Mouse (Mus musculus) CD4-positive helper T cell, adult 2 months (primary cell): ENCODE results near the gene Nphs1.
A peak's percentile ranks its signal among the peaks of the same experiment; 100 is the strongest.

Experiments
- DNase-seq: peaks from one replicate; pipeline ENCODE4 v3.0.0-alpha.2; 2012; ENCODE audit warnings: low read depth, missing footprints, low spot score

The Nphs1 gene

DNA sequence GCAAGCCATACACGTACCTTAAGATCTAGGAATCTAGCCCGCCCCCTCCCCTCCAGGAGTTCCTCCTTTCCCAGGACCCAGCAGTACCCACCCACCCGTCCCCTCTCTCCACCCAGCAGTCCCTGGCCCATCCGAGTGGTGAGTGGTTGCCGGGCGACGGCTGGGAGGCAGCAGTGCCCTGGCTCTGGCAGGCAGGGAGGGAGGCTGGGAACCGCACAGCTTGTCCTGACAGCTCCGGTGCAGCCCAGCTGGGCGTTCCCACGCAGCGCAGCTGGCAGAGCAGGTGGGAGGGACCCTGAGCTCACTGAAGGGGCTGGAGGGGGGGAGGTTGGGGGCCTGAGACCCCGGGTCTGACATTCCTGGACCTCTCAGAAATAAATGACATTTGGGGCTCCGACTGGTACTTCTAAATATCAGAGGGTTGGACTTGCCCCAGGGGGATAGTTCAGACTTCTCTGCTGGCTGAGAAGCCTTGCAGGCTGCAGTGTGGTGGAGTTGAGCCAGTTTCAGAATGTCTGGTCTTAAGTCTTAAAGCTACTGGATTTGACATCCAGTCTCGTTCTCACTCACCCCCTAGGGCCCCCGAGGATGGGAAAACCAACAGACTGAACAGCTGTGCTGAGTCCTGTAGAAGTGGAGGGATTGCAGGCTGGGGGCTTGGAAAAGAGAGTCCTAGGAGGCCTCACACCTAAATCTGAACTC is at the start of gene Nphs1, which contains the start of gene Kirrel2:
Gene Nphs1 (plus strand): TSS at position 687 of the 702 bp plus-strand sequence.
Gene Kirrel2 (minus strand): TSS at position 62 of the 702 bp plus-strand sequence.
- no peak for DNase-seq

DNA sequence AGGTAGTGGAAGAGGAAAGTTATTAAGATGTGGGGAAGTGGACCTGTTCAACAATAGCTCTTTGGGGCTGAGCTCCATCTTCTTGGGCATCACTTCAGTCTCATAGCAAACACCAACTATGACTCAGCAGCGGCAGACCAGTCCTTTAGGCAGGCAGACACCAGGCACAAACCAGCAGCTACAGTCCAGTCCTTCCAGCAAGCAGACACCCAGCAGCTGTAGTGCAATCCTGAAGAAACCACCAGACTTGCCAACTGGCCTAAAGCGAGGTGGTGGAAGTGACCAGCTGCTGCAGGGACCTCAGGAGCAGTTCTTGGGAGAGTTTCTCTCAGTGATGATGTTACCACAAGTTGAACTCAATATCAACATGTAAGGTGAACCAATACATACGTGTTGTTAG is 49.5 kb upstream of the Nphs1 start:
- DNase-seq = no peak

GRCm38 (mm10) chr7:30409789-30410188 is 48.3 kb upstream of the Nphs1 start:
- no peak for DNase-seq

GRCm38 (mm10) chr7:30411023-30411422 is 47.1 kb upstream of the Nphs1 start:
- no peak for DNase-seq

DNA sequence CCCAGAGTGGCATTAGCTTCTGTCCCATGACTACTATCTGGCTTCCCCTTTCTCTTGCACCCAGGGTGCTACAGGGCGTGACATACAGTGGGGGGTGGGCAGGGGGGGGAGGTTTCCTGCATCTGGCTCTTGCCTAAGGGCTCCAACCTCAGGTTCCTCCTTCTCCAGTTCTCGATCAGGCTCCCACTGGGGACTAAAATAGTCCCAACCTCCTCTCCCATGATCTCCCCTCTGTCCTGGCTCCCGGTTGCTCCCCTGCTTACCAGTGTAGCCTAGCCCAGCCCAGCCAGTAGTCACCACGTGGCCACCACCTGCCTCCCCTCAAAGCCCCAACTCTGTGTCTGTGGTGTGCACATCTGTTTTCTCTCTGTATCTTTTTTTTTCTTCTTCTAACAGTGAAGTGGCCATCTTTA is 45.4 kb upstream of the Nphs1 start:
- DNase-seq = no peak

GRCm38 (mm10) chr7:30413596-30413995 is 44.5 kb upstream of the Nphs1 start, which contains the start of gene Tyrobp:
TSS of gene Tyrobp (plus strand) at chr7:30413760.
- DNase-seq = no peak

- DNase-seq = peak; percentile 79
These were observed 40.3 kb upstream of the Nphs1 start for GRCm38 (mm10) chr7:30417856-30418255.

DNA sequence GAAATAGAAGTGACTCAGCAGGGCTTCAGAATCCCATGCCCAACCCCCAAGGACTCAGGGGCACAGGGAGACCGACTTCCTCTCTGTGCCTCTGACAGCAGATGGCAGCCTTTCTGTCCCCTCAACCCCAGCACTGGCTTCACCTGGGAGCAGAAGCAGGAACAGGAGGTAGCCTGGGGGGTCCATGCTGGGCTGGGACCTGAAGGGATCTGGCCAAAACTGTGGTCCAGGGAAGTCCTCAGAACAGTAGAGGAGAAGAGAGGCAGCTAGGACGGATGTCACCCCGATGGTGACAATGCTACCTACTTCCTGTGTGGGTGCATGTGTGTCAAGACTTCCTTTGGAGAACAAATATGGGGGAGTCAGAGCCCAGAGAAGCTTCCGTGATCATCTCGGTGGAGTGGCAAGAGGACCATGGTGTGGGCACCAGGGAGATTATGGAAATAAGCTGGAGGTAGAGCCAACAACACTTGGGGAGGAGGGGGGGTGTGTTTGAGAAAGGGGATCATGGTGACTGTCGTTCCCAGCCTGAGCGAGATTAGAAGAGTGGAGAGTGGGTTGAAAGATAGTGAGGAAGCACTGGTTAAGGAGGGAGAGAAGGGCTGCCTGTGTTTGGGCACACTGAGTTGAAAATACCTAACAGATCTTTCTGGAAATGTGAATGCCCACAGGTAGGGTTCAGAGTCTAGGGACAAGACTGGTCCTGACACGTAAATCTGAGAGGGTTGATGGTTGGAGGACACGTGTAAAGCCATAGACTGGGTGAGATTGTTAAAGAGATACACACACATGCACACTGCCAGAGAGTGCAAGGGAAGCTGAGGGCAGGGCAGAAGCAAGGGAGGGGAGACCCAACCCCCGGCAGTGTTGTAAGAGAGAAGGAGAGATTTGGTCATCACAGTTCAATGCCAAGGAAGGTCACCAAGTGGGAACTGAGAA is 38.3 kb upstream of the Nphs1 start, which contains the start of gene Hcst:
Gene Hcst (minus strand): TSS at position 294 of the 939 bp plus-strand sequence.
- peak; percentile 85 for DNase-seq

GRCm38 (mm10) chr7:30420673-30421072 is 37.4 kb upstream of the Nphs1 start:
- no peak for DNase-seq

GRCm38 (mm10) chr7:30421175-30421889 is 36.8 kb upstream of the Nphs1 start, which contains the start of gene Nfkbid:
TSS of gene Nfkbid (plus strand) at chr7:30421732.
- DNase-seq = peak; percentile 94

DNA sequence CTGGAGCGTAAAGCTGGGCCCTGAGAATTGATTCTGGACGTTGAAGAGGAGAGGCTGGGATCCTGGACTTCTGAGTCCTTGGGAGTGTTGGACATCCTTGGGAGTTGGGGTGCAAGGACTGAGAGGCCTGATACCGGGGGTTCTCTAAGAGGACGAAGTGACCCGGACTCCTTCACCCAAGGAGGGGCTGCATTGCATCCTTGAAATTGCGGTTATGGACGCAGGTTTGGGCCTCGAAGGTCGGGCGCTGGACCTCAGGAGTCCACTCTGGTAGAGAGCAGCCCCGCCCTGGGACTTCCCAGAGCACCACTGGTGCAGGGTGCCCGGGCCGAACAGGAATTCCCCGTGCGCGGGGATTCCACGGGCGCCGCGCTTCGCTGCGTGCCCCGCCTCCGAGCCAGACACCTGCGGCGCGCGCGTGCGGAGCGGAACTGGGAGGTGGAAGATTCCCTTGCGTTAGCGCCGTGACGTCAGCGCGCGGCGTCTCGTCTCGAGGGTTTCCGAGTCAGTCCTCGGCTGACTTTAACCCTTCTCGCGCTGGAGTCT is 36.2 kb upstream of the Nphs1 start:
- peak; percentile 98 for DNase-seq

GRCm38 (mm10) chr7:30422560-30422959 is 35.6 kb upstream of the Nphs1 start:
- peak; percentile 76 for DNase-seq

GRCm38 (mm10) chr7:30423071-30423641 is 35.0 kb upstream of the Nphs1 start:
- DNase-seq = peak; percentile 90

GRCm38 (mm10) chr7:30429327-30429726 is 28.8 kb upstream of the Nphs1 start:
- DNase-seq = no peak

- no peak for DNase-seq
These were observed 27.9 kb upstream of the Nphs1 start for GRCm38 (mm10) chr7:30430191-30430590.

DNA sequence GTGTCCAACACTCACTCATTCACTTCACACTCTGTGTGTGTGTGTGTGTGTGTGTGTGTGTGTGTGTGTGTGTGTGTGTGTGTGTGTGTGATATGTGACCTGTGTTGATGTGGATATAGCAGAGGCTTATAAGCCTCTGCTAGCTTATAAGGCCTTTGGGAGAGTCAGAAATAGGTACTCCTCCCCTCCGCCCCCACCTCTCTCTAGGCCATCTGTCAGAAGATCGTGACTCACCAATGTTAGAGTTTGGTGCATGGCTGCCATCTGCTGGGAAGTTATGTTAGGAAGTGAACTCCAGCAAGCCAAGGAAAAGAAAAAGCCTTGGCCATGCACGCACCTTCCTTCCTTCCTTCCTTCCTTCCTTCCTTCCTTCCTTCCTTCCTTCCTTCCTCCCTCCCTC is 26.3 kb upstream of the Nphs1 start:
- peak; percentile 86 for DNase-seq

DNA sequence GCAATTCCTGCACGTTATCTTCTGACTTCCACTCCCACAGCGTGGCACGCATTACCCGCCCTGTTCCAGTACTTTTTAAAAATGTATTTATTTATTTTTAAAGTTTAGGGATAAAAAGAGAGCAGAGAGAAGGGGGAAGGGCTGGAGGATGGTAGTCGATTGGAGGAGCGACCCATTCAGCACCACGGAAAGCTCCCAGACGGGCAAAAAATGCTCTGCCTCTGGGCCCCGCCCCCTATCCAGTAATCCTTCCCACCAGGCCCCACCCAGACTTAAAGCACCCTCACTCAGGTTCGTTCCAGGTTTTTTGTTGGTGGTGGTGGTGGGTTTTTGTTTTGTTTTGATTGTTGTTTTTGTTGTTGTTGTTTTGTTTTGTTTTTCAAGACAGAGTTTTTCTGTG is 23.9 kb upstream of the Nphs1 start:
- DNase-seq = no peak

DNA sequence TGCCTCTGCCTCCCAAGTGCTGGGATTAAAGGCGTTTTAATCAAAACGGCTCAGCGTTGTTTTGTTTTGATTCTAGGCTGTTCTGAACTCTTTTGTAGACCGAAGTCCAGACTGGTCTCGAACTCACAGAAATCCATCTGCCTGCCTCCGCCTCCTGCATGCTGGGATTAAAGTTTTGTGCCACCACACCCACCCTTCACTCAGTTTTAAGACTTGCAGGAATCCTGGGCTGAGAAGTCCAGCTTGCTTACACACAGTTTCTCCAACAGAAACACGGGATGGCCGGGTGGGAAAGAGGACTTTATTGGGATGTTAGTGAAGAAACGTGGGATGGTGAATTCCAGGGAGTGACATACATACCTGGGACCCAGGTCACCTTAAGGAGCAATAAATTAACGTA is 23.4 kb upstream of the Nphs1 start:
- DNase-seq = no peak

DNA sequence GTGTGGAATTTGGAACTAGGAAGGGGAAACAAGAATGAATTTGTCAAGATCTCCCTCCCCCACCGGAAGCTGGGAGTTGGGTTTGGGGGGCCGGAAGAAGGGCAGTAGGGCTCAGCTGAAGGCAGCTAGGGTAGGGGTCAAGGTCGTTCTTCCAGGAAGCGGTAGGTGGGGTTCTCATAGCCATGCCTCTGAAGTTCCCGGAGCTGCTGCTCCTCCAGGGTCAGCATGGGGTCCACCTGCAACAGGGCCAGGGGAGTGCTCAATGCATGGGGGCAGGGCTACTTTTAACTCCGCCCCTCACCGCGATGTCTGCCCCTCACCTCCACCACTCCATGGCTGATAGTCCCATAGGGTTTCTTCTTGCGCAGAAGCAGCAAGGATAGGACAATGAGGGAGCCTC is 23.0 kb upstream of the Nphs1 start:
- DNase-seq = no peak

DNA sequence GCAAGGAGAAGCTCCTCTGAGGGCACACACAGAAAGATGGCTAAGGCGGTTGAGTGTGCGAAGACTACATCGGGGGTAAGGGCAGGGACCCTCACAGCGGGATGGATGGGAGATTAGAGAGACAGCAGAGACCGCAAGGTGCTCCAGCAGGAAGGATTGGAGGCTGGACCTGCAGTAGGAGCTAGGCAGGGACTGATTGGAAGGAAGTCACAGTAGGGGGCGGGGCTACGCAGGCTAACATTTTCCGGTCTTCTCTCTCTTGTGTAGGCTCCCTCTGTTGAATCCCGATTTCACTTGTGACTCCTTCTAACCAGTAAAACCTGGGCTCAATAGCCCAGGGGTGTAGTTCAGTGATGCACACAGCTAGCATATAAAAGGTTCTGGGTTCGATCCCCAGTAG is 21.2 kb upstream of the Nphs1 start:
- no peak for DNase-seq

DNA sequence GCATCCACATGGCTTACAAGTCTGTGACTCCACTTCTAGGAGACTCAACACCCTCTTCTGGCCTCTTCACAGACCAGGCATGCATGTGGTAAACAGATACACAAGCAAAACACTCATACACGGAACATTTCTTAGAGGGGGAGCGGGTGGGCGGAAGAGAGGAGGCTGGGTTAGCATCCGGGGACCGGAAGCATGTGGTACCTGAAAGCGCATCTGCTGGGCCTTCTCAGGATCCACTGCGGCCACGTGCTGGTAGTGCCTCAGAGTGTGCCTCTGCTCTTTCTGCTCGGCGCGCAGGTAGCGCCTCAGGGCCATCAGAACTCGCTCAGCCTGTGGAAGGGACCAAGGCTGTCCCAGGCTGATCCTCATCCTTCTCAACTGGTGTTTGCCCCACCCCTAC is 18.4 kb upstream of the Nphs1 start:
- DNase-seq = peak; percentile 52
